Mouse (Mus musculus): Measurements from ENCODE around the gene Il34.

DNA sequence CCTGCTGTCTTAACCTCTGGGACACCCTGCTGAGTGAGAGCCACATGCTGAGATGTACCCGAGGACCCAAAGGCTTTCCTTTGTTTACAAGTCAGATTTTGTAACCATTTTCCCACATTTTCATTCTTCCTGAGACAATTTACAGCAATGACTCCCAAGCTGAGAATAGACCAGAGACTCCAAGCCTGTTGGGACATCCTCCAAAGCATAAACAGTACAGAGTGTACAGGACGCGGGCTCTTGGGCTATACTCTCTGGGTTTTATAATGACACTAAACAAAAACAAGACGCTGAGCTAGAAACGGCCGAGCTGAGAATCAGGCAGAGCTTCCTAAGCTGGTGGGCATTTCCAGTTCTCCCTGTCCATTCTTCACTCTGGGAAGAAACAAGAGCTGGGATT is 31.0 kb downstream of the Il34 start:
- no peak for TF ChIP-seq CTCF (IDR thresholded peaks at IDR 0.05; ENCODE audit: insufficient read depth, low read depth, low read length)
- no peak for TF ChIP-seq POLR2A (IDR thresholded peaks at IDR 0.05; ENCODE audit: insufficient read depth, low read depth, low read length)

All from olfactory bulb, adult 2 months (tissue).